9 mouse cellular contexts compared by ENCODE assay signal in the genomic region with DNA sequence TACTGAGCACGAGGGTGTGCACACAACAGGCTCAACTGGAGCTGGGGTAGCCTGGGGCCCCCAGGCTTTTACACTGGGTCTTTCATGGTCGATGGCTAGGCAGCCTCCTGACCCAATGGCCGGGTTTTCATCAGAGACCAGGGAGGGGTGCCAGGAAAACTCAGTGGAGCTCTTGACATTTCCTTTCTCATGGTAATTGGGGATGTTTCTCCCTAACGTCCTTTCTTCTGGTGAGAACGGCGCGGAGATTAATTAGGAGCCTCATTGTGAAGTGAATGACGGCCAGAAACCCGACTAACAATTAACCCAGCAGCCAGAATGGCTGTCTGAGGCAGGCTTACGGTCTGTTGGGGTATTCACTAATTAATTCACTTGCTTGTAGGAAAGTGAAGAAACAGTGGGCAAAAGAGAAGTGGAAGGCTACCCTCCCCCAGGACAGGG.
A peak's percentile ranks its signal among the peaks of the same experiment; 100 is the strongest.
DNase-seq lines count a peak whose midpoint lies in the region; ATAC-seq and TF ChIP-seq lines count a peak whose summit lies in the region.
"Had no signal": no experiment of that assay in that cellular context is flagged by ENCODE, and none has a peak within 500 bp of the region (broad histone marks: within the 10 kb centered on the region; RNA-seq: fewer than 3 reads in every experiment).

No protein-coding gene starts in this region.

- WGBS in kidney, embryonic 14.5 days, result 8% methylated on average over 10 of the region's 10 CpGs
- WGBS in hindbrain, embryonic 10.5 days, result 9% methylated on average over 10 of the region's 10 CpGs
- 11% methylated on average over 10 of the region's 10 CpGs for WGBS in midbrain, postnatal 0 days
- WGBS in heart, embryonic 12.5 days, result 35% methylated on average over 10 of the region's 10 CpGs

- peaks cover 10% of the 10 kb centered on the region for H3K4me1 ChIP-seq in kidney, embryonic 14.5 days (ENCODE audit: control insufficient read depth, insufficient read depth, low read length)
- H3K4me1 ChIP-seq in hindbrain, embryonic 10.5 days (replicated peaks), result peaks cover 89% of the 10 kb centered on the region
- peaks cover 38% of the 10 kb centered on the region for H3K4me1 ChIP-seq in midbrain, postnatal 0 days (ENCODE audit: insufficient read depth, low read length)
- H3K4me1 ChIP-seq in heart, embryonic 12.5 days (replicated peaks), result peaks cover 22% of the 10 kb centered on the region

- no peak for TF ChIP-seq CTCF in midbrain, postnatal 0 days (IDR thresholded peaks at IDR 0.05)

- no peak overlapping the region for H3K27ac ChIP-seq in kidney, embryonic 14.5 days (ENCODE audit: low read depth, low read length)
- peak overlapping the region; percentile 93 for H3K27ac ChIP-seq in hindbrain, embryonic 10.5 days
- H3K27ac ChIP-seq in midbrain, postnatal 0 days (ENCODE audit: low read depth, low read length), result peak overlapping the region; percentile 62
- no peak overlapping the region for H3K27ac ChIP-seq in heart, embryonic 12.5 days (ENCODE audit: poor library complexity, severe bottlenecking)

- ATAC-seq in kidney, embryonic 14.5 days (ENCODE audit: low FRiP score, low TSS enrichment), result no peak
- ATAC-seq in midbrain, postnatal 0 days (ENCODE audit: low FRiP score), result peak; percentile 73
- ATAC-seq in heart, embryonic 12.5 days (ENCODE audit: insufficient number of reproducible peaks, low FRiP score), result no peak

- no peak for DNase-seq in kidney, postnatal 36 days
- peak; percentile 76 for DNase-seq in brain, embryonic 18.5 days (ENCODE audit: low read depth, low spot score)
- DNase-seq in hindbrain, embryonic 10.5 days (ENCODE audit: low spot score), result peak; percentile 85
- DNase-seq in midbrain, postnatal 0 days (ENCODE audit: low spot score), result peak; percentile 88
- no peak for DNase-seq in adrenal gland, adult (ENCODE audit: inconsistent age in 2 of 2, low spot score in 1 of 2)
- no peak for DNase-seq in cerebellum, adult 8-10 months
- DNase-seq: adrenal gland, postnatal 25 days had no signal

- H3K9ac ChIP-seq in kidney, embryonic 14.5 days (ENCODE audit: low read depth, low read length), result no peak overlapping the region
- H3K9ac ChIP-seq in midbrain, postnatal 0 days (replicated peaks; ENCODE audit: low read length, poor library complexity, severe bottlenecking), result no peak overlapping the region
- no peak overlapping the region for H3K9ac ChIP-seq in heart, embryonic 12.5 days

- H3K27me3 ChIP-seq in kidney, embryonic 14.5 days (ENCODE audit: control insufficient read depth, insufficient read depth, low read length), result no peaks in the 10 kb centered on the region
- no peaks in the 10 kb centered on the region for H3K27me3 ChIP-seq in hindbrain, embryonic 10.5 days (ENCODE audit: insufficient read depth, poor library complexity, severe bottlenecking)
- H3K27me3 ChIP-seq in midbrain, postnatal 0 days (ENCODE audit: insufficient read depth, low read length), result no peaks in the 10 kb centered on the region
- H3K27me3 ChIP-seq in heart, embryonic 12.5 days (replicated peaks), result no peaks in the 10 kb centered on the region

- no peaks in the 10 kb centered on the region for H3K9me3 ChIP-seq in kidney, embryonic 14.5 days (ENCODE audit: control insufficient read depth, low read length)
- no peaks in the 10 kb centered on the region for H3K9me3 ChIP-seq in hindbrain, embryonic 10.5 days
- H3K9me3 ChIP-seq in midbrain, postnatal 0 days (ENCODE audit: low read length), result no peaks in the 10 kb centered on the region
- H3K9me3 ChIP-seq in heart, embryonic 12.5 days (replicated peaks), result no peaks in the 10 kb centered on the region

- H3K4me3 ChIP-seq in kidney, embryonic 14.5 days (ENCODE audit: low read length), result no peak overlapping the region
- H3K4me3 ChIP-seq in hindbrain, embryonic 10.5 days, result peak overlapping the region; percentile 60
- H3K4me3 ChIP-seq in midbrain, postnatal 0 days (ENCODE audit: low read depth, low read length), result no peak overlapping the region
- H3K4me3 ChIP-seq in heart, embryonic 12.5 days, result no peak overlapping the region

- H3K36me3 ChIP-seq in kidney, embryonic 14.5 days (ENCODE audit: control insufficient read depth, insufficient read depth, low read length), result peaks cover 4% of the 10 kb centered on the region; the same call in 1 of the 2 replicates
- H3K36me3 ChIP-seq in hindbrain, embryonic 10.5 days, result peaks cover 42% of the 10 kb centered on the region
- H3K36me3 ChIP-seq in midbrain, postnatal 0 days (ENCODE audit: insufficient read depth, low read length), result peaks cover 23% of the 10 kb centered on the region
- H3K36me3 ChIP-seq in heart, embryonic 12.5 days, result peaks cover 44% of the 10 kb centered on the region

- peak overlapping the region; percentile 21 for H3K4me2 ChIP-seq in kidney, embryonic 14.5 days (replicated peaks; ENCODE audit: low read depth, low read length)
- no peak overlapping the region for H3K4me2 ChIP-seq in midbrain, postnatal 0 days (ENCODE audit: low read depth, low read length, poor library complexity, severe bottlenecking)
- no peak overlapping the region for H3K4me2 ChIP-seq in heart, embryonic 12.5 days

Comparison
In these comparisons a context has a peak if more than half of its experiments do, and no peak if none do; other contexts are left out.
1. H3K27ac ChIP-seq: peak in hindbrain, embryonic 10.5 days (single experiment) and midbrain, postnatal 0 days (single experiment); none in kidney, embryonic 14.5 days (single experiment) and heart, embryonic 12.5 days (single experiment).
2. DNase-seq: peak in brain, embryonic 18.5 days (single experiment), hindbrain, embryonic 10.5 days (single experiment) and midbrain, postnatal 0 days (single experiment); none in kidney, postnatal 36 days (0 of 2), adrenal gland, adult (0 of 2) and cerebellum, adult 8-10 months (single experiment).